Mouse (Mus musculus) adrenal gland (tissue): Measurements from ENCODE around the gene Olfr15.
"Not testable (repeated sequence)": the region's sequence is repeated elsewhere in the genome, so short reads cannot be mapped to it uniquely, and the experiment has no call there.

ENCODE experiments used
- intact Hi-C: fragments of 180-260 bp; cut with DNase I; formaldehyde crosslinking; loops from one replicate; pipeline ENCODE4 v1.15.1; 2025
- long read RNA-seq, 2 experiments: library from polyadenylated mRNA; unstranded; transcript quantifications; one replicate each; pipeline ENCODE4 v2.0.0; 2020; ENCODE audit warnings: borderline replicate concordance in 1 of 2; ENCODE audit not compliant: insufficient replicate concordance in 1 of 2

Olfr15 gene
- long read RNA-seq, experiment 1, result 0 reads
- long read RNA-seq, experiment 2, result 0 reads

- intact Hi-C loops, result loop anchor here (10.0 kb wide), 1 partner anchor 174 kb away; the partner anchor contains the start of gene Slx4
Observed at GRCm38 (mm10) chr16:3830588-3831109, at the start of gene Olfr15. Gene Olfr15 (plus strand): TSS chr16:3830878.

- intact Hi-C loops, result no loop called here
Observed at GRCm38 (mm10) chr16:3781237-3781636, 49.4 kb upstream of the Olfr15 start.

- intact Hi-C loops, result no loop called here
Observed at GRCm38 (mm10) chr16:3788394-3788793, 42.3 kb upstream of the Olfr15 start.

- intact Hi-C loops, result no loop called here
Observed at GRCm38 (mm10) chr16:3808176-3808575, 22.5 kb upstream of the Olfr15 start.

GRCm38 (mm10) chr16:3814667-3815066 is 16.0 kb upstream of the Olfr15 start:
- intact Hi-C loops, result not testable (repeated sequence)

- intact Hi-C loops, result no loop called here
Observed at GRCm38 (mm10) chr16:3820202-3820601, 10.5 kb upstream of the Olfr15 start.

GRCm38 (mm10) chr16:3828021-3828420 is 2.7 kb upstream of the Olfr15 start:
- intact Hi-C loops, result no loop called here

GRCm38 (mm10) chr16:3829727-3830126 is 951 bp upstream of the Olfr15 start:
- intact Hi-C loops, result loop anchor here (10.0 kb wide), 1 partner anchor 175 kb away; the partner anchor contains the start of gene Slx4

GRCm38 (mm10) chr16:3835461-3835860 is 4.8 kb downstream of the Olfr15 start:
- intact Hi-C loops, result loop anchor here (10.0 kb wide), 1 partner anchor 169 kb away; the partner anchor contains the start of gene Slx4

- intact Hi-C loops, result loop anchor here (10.0 kb wide), 1 partner anchor 165 kb away; the partner anchor contains the start of gene Slx4
Observed at GRCm38 (mm10) chr16:3839157-3839885, 8.6 kb downstream of the Olfr15 start.

- intact Hi-C loops, result loop anchor here (10.0 kb wide), 1 partner anchor 232 kb away; the partner anchor contains the start of gene Trap1
Observed at GRCm38 (mm10) chr16:3842989-3843388, 12.3 kb downstream of the Olfr15 start.

- intact Hi-C loops, result loop anchor here (10.0 kb wide), 1 partner anchor 231 kb away; the partner anchor contains the start of gene Trap1
Observed at GRCm38 (mm10) chr16:3843796-3844195, 13.1 kb downstream of the Olfr15 start.

- intact Hi-C loops, result loop anchor here (1.0 to 10.0 kb wide), 3 partner anchors 37 to 228 kb away; partner anchors contain the start of genes 1700037C18Rik, Cluap1, Gm20695 and Trap1
Observed at GRCm38 (mm10) chr16:3846711-3847518, 16.2 kb downstream of the Olfr15 start, which contains the start of gene Zfp174. Gene Zfp174 (plus strand): TSS chr16:3847268.

GRCm38 (mm10) chr16:3847871-3848270 is 17.2 kb downstream of the Olfr15 start:
- intact Hi-C loops, result loop anchor here (1.0 to 10.0 kb wide), 3 partner anchors 36 to 227 kb away; partner anchors contain the start of genes 1700037C18Rik, Cluap1, Gm20695 and Trap1

- intact Hi-C loops, result loop anchor here (5.0 to 10.0 kb wide), 2 partner anchors 59 to 226 kb away; partner anchors contain the start of genes 1700037C18Rik, Cluap1 and Trap1
Observed at GRCm38 (mm10) chr16:3848416-3848815, 17.7 kb downstream of the Olfr15 start.

- intact Hi-C loops, result not testable (repeated sequence)
Observed at GRCm38 (mm10) chr16:3851301-3851700, 20.6 kb downstream of the Olfr15 start.

- intact Hi-C loops, result no loop called here
Observed at GRCm38 (mm10) chr16:3852586-3852985, 21.9 kb downstream of the Olfr15 start.

GRCm38 (mm10) chr16:3854437-3855182 is 23.9 kb downstream of the Olfr15 start:
- intact Hi-C loops, result no loop called here

GRCm38 (mm10) chr16:3855776-3856175 is 25.1 kb downstream of the Olfr15 start:
- intact Hi-C loops, result no loop called here

- intact Hi-C loops, result no loop called here
Observed at GRCm38 (mm10) chr16:3859254-3859653, 28.6 kb downstream of the Olfr15 start.
